Mouse (Mus musculus): ENCODE measurements around the gene Sppl2a.

- TF ChIP-seq CTCF (IDR thresholded peaks at IDR 0.05) (no peak), EP300 (IDR thresholded peaks at IDR 0.05) (no peak)
Measured at GRCm38 (mm10) chr2:126891743-126892142, 41.3 kb downstream of the Sppl2a start.

All from lung, postnatal 0 days (tissue).